ENCODE assay signal across 14 mouse cellular contexts in genomic region chr1:154090521-154091490, GRCm38 (mm10).
"Had no signal": no experiment of that assay in that cellular context is flagged by ENCODE, and none has a peak within 500 bp of the region (broad histone marks: within the 10 kb centered on the region; RNA-seq: fewer than 3 reads in every experiment).

No protein-coding gene starts in this region.

- H3K4me2 ChIP-seq: liver, embryonic 11.5 days; liver, embryonic 15.5 days; midbrain, embryonic 12.5 days; stomach, embryonic 15.5 days had no signal

- H3K4me3 ChIP-seq: left cerebral cortex, adult 2 months; limb, embryonic 10.5 days; liver, embryonic 15.5 days; megakaryocyte, embryonic 14.5 days; midbrain, embryonic 12.5 days; stomach, embryonic 15.5 days had no signal

- H3K27ac ChIP-seq: kidney, postnatal 0 days; left cerebral cortex, adult 2 months; limb, embryonic 10.5 days; liver, embryonic 15.5 days; midbrain, embryonic 12.5 days; stomach, embryonic 15.5 days had no signal

- DNase-seq: lung, adult 2 months; lung, postnatal 4 days; right cerebral cortex, postnatal 14 days; thymus, adult 2 months; thymus, postnatal 25 days had no signal

- H3K9ac ChIP-seq: liver, embryonic 15.5 days; midbrain, embryonic 12.5 days; stomach, embryonic 15.5 days had no signal

- H3K4me1 ChIP-seq: limb, embryonic 10.5 days; liver, embryonic 15.5 days; megakaryocyte, embryonic 14.5 days; midbrain, embryonic 12.5 days; stomach, embryonic 15.5 days had no signal

- H3K27me3 ChIP-seq: liver, embryonic 15.5 days; midbrain, embryonic 12.5 days; stomach, embryonic 15.5 days had no signal

- H3K36me3 ChIP-seq: limb, embryonic 10.5 days; liver, embryonic 15.5 days; midbrain, embryonic 12.5 days; stomach, embryonic 15.5 days had no signal

- H3K9me3 ChIP-seq: limb, embryonic 10.5 days; liver, embryonic 15.5 days; megakaryocyte, embryonic 14.5 days; midbrain, embryonic 12.5 days; stomach, embryonic 15.5 days had no signal

- ATAC-seq: lung, postnatal 0 days had no signal
